Mouse (Mus musculus) E14TG2a.4 (cell line): ENCODE measurements around the gene Vmn1r40.

Source experiments
- H3K27me3 ChIP-seq: 2 replicates; pipeline ENCODE4 v1.6.1; 2014; ENCODE audit warnings: low read length, control low read depth; ENCODE audit not compliant: insufficient read depth
- H3K36me3 ChIP-seq: 2 replicates; pipeline ENCODE4 v1.6.1; 2014; ENCODE audit warnings: low read length, control low read depth; ENCODE audit not compliant: insufficient read depth
- H3K4me1 ChIP-seq: replicated peaks from 2 replicates; pipeline ENCODE4 v1.6.1; 2014; ENCODE audit warnings: low read depth, low read length, control low read depth
- H3K4me3 ChIP-seq: replicated peaks from 2 replicates; pipeline ENCODE4 v1.5.1; 2014; ENCODE audit warnings: mild to moderate bottlenecking, low read length
- H3K9me3 ChIP-seq: 2 replicates; pipeline ENCODE4 v1.6.1; 2014; ENCODE audit warnings: low read length, control low read depth
- CTCF ChIP-seq: conservative IDR thresholded peaks from 2 replicates; pipeline ENCODE4 v1.5.1; 2014; ENCODE audit warnings: low read length
- NANOG ChIP-seq: IDR thresholded peaks from 2 replicates; pipeline ENCODE4 v1.6.1; 2014; ENCODE audit warnings: borderline replicate concordance, low read length, mixed read lengths
- POU5F1 ChIP-seq: IDR thresholded peaks from 2 replicates; pipeline ENCODE4 v1.6.1; 2014; ENCODE audit warnings: low read length, borderline replicate concordance

The Vmn1r40 gene

DNA sequence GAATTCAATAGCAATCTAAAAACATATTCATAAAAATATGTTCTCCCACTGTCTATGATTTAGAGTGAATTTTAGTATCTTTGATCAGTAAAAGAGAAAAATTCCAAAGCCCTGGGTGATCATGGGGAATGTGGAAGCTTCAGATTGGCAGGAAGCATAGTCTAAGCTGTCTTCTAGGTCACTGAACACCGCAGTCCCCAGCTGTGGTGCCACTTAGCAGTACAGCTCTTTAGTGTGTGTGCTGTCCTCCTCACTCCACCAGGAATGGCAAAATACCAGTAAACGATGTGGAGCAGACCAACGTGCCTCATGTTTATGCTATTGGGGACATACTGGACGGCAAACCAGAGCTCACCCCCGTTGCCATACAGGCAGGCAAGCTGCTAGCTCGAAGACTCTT lies 37.8 kb upstream of the Vmn1r40 start:
- Histone ChIP-seq H3K9me3 (no peaks in the 10 kb centered on the region), H3K36me3 (peaks cover 54% of the 10 kb centered on the region), H3K27me3 (no peaks in the 10 kb centered on the region), H3K4me1 (no peaks in the 10 kb centered on the region), H3K4me3 (no peak overlapping the region)
- no peak for TF ChIP-seq CTCF
- TF ChIP-seq POU5F1 = no peak
- TF ChIP-seq NANOG = no peak

GRCm38 (mm10) chr6:89671431-89671830 lies 35.9 kb upstream of the Vmn1r40 start:
- H3K36me3 ChIP-seq = peaks cover 56% of the 10 kb centered on the region
- TF ChIP-seq NANOG (no peak), CTCF (no peak), POU5F1 (no peak)
- no peaks in the 10 kb centered on the region for H3K9me3 ChIP-seq
- H3K4me3 ChIP-seq = no peak overlapping the region
- no peaks in the 10 kb centered on the region for H3K4me1 ChIP-seq
- H3K27me3 ChIP-seq = no peaks in the 10 kb centered on the region

- Histone ChIP-seq H3K9me3 (no peaks in the 10 kb centered on the region), H3K27me3 (no peaks in the 10 kb centered on the region), H3K4me1 (no peaks in the 10 kb centered on the region), H3K36me3 (peaks cover 56% of the 10 kb centered on the region), H3K4me3 (no peak overlapping the region)
- TF ChIP-seq POU5F1 (no peak), CTCF (no peak)
Measured at GRCm38 (mm10) chr6:89672641-89673040, 34.7 kb upstream of the Vmn1r40 start.

- H3K9me3 ChIP-seq = no peaks in the 10 kb centered on the region
- no peak overlapping the region for H3K4me3 ChIP-seq
- no peaks in the 10 kb centered on the region for H3K27me3 ChIP-seq
- H3K36me3 ChIP-seq = peaks cover 54% of the 10 kb centered on the region
- TF ChIP-seq NANOG = no peak
- TF ChIP-seq CTCF = no peak
- TF ChIP-seq POU5F1 = no peak
- H3K4me1 ChIP-seq = no peaks in the 10 kb centered on the region
Measured at GRCm38 (mm10) chr6:89673135-89673780, 34.1 kb upstream of the Vmn1r40 start.

DNA sequence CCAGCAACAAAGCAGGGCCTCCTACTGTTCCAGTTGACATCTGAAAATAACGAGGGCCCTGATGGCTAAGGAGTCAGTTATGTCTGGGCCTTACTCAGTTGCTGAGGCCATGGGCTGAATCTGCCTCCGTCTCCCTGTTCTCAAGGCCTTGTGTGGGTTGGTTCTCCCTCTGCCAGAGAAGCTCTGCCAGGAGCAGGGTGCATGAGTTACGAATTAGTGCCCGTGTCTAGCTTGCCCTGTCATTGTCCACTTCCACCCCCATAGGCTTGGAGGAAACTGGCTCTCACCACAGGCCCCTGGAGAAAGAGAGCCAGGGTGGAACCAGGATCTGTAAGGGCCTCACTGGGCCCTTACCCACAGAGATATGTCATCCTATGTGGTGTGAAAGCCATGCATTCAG lies 28.8 kb upstream of the Vmn1r40 start:
- peaks cover 23% of the 10 kb centered on the region for H3K36me3 ChIP-seq
- H3K4me1 ChIP-seq = peaks cover 3% of the 10 kb centered on the region
- TF ChIP-seq NANOG = no peak
- TF ChIP-seq POU5F1 = no peak
- no peaks in the 10 kb centered on the region for H3K27me3 ChIP-seq
- H3K4me3 ChIP-seq = no peak overlapping the region
- H3K9me3 ChIP-seq = no peaks in the 10 kb centered on the region

- Histone ChIP-seq H3K4me1 (peaks cover 3% of the 10 kb centered on the region), H3K9me3 (no peaks in the 10 kb centered on the region), H3K36me3 (peaks cover 14% of the 10 kb centered on the region), H3K27me3 (no peaks in the 10 kb centered on the region), H3K4me3 (no peak overlapping the region)
- TF ChIP-seq POU5F1 (no peak), CTCF (peak; percentile 95), NANOG (no peak)
Measured at GRCm38 (mm10) chr6:89679291-89679835, 28.0 kb upstream of the Vmn1r40 start.

- Histone ChIP-seq H3K36me3 (peaks cover 7% of the 10 kb centered on the region), H3K4me3 (no peak overlapping the region), H3K27me3 (no peaks in the 10 kb centered on the region), H3K4me1 (peaks cover 3% of the 10 kb centered on the region), H3K9me3 (no peaks in the 10 kb centered on the region)
- no peak for TF ChIP-seq POU5F1
- TF ChIP-seq NANOG = no peak
- peak; percentile 86 for TF ChIP-seq CTCF
Measured at GRCm38 (mm10) chr6:89680155-89680554, 27.2 kb upstream of the Vmn1r40 start.

- Histone ChIP-seq H3K4me3 (no peak overlapping the region), H3K27me3 (no peaks in the 10 kb centered on the region), H3K4me1 (peaks cover 3% of the 10 kb centered on the region), H3K36me3 (no peaks in the 10 kb centered on the region), H3K9me3 (no peaks in the 10 kb centered on the region)
- 0 out of 2 replicates have a peak, but pooled peaks have one; percentile 5 for TF ChIP-seq CTCF
- no peak for TF ChIP-seq NANOG
Measured at GRCm38 (mm10) chr6:89684231-89684630, 23.1 kb upstream of the Vmn1r40 start.

- Histone ChIP-seq H3K4me3 (no peak overlapping the region), H3K4me1 (no peaks in the 10 kb centered on the region), H3K27me3 (no peaks in the 10 kb centered on the region), H3K36me3 (no peaks in the 10 kb centered on the region), H3K9me3 (no peaks in the 10 kb centered on the region)
- TF ChIP-seq NANOG (no peak), POU5F1 (no peak), CTCF (no peak)
Measured at GRCm38 (mm10) chr6:89687100-89687499, 20.2 kb upstream of the Vmn1r40 start.
